Mouse (Mus musculus): ENCODE results near the gene Tmem238l.

DNA sequence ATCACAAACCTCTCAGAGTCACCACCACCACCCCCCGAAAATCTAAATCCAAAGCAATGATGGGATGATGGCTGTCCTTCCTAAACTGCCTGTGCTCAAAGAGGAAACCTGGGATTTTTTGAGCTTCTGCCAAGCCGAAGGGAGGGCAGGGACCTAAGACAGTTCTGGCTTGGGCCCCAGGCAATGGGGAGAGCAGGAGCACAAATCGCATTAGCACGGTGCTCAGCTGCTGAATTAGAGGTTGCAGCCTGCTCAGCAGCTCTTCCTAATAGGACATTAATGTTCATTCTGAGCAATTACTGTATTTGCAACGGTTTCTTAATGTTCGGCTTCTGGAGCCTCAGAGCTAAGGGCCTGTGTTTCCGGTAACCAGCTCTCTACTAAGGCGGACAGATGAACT, 51.5 kb downstream of the Tmem238l start:
- TF ChIP-seq CTCF (IDR thresholded peaks at IDR 0.05; ENCODE audit: control insufficient read depth, insufficient read depth, insufficient replicate concordance, low read depth, low read length) (no peak), POLR2A (IDR thresholded peaks at IDR 0.05; ENCODE audit: control insufficient read depth, low read depth, low read length) (no peak)
